Mouse (Mus musculus): ENCODE data around the gene Ccdc13.

DNA sequence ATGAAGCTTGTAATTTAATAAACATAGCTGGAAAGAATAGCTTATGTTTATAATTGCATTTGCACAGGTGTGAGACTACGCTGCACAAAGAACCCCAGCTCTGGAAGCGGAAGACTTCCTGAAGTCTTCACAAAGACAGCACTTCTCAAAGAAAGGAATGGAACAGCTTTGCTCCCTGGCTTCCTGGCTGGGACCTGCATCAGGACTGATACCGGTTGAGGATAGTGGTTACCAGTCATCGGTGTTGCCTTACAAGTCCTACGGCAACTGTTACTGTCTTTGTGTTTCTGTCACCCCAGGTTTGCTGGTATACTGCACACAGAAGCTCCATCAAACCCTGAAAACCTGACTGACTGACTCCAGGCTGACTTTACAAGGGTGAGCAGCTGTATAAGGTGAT is 30.2 kb upstream of the Ccdc13 start:
- TF ChIP-seq UBTF (IDR thresholded peaks at IDR 0.05; ENCODE audit: borderline replicate concordance, insufficient read depth, low read depth, low read length) (no peak), RCOR1 (IDR thresholded peaks at IDR 0.05; ENCODE audit: low read depth, low read length) (no peak), CTCF (IDR thresholded peaks at IDR 0.05 in 2 of 3, conservative IDR thresholded peaks at IDR 0.05 in 1 of 3; ENCODE audit: control insufficient read depth in 1 of 3, insufficient read depth in 1 of 3, low read depth in 2 of 3, low read length in 3 of 3, poor library complexity in 1 of 3, severe bottlenecking in 1 of 3) (no peak), SMC3 (IDR thresholded peaks at IDR 0.05; ENCODE audit: low read depth, low read length) (no peak), POLR2A (IDR thresholded peaks at IDR 0.05; ENCODE audit: control insufficient read depth in 1 of 2, insufficient read depth in 1 of 2, low read depth in 1 of 2, low read length in 2 of 2, poor library complexity in 1 of 2) (no peak), RAD21 (IDR thresholded peaks at IDR 0.05; ENCODE audit: low read depth, low read length) (no peak), TBP (IDR thresholded peaks at IDR 0.05; ENCODE audit: low read depth, low read length) (no peak), ELF1 (IDR thresholded peaks at IDR 0.05; ENCODE audit: low read depth, low read length) (no peak)
